Mouse (Mus musculus) hindbrain, postnatal 0 days (tissue): ENCODE results near the gene Fermt1. TPM values are rescaled to one million over a fixed set of nuclear protein-coding genes. Genes with fewer than 3 reads are reported as not detected.

Experiments used
- ATAC-seq: fragments of 200-750 bp; cut with Nextera tagmentation; 2 replicates; pipeline ENCODE4 v1.8.0; 2017; ENCODE audit warnings: mild to moderate bottlenecking, moderate TSS enrichment, moderate library complexity
- DNase-seq: peaks from one replicate; pipeline ENCODE4 v3.0.0-alpha.2; 2015; ENCODE audit warnings: low spot score
- H3K27ac ChIP-seq: fragments of 300-500 bp; sonication (generic); 2 replicates; pipeline ENCODE4 v1.5.1; 2014; ENCODE audit warnings: mild to moderate bottlenecking
- H3K27me3 ChIP-seq: fragments of 300-500 bp; sonication (generic); 2 replicates; pipeline ENCODE4 v1.6.1; 2014; ENCODE audit warnings: low read length, mixed read lengths; ENCODE audit not compliant: insufficient read depth
- H3K36me3 ChIP-seq: fragments of 300-500 bp; sonication (generic); 2 replicates; pipeline ENCODE4 v1.6.1; 2014; ENCODE audit warnings: low read length, mixed read lengths; ENCODE audit not compliant: insufficient read depth
- H3K4me1 ChIP-seq: fragments of 300-500 bp; sonication (generic); 2 replicates; pipeline ENCODE4 v1.6.1; 2014; ENCODE audit warnings: antibody characterized with exemption, low read length, mixed read lengths; ENCODE audit not compliant: insufficient read depth
- H3K4me2 ChIP-seq: fragments of 300-500 bp; sonication (generic); 2 replicates; pipeline ENCODE4 v1.6.1; 2014; ENCODE audit warnings: low read depth, mild to moderate bottlenecking, low read length, moderate library complexity, mixed read lengths
- H3K4me3 ChIP-seq: fragments of 300-500 bp; sonication (generic); 2 replicates; pipeline ENCODE4 v1.5.1; 2014; ENCODE audit warnings: low read length
- H3K9ac ChIP-seq: fragments of 300-500 bp; sonication (generic); replicated peaks from 2 replicates; pipeline ENCODE4 v1.6.1; 2014; ENCODE audit warnings: mild to moderate bottlenecking, low read length, moderate library complexity, mixed read lengths
- H3K9me3 ChIP-seq: fragments of 300-500 bp; sonication (generic); 2 replicates; pipeline ENCODE4 v1.6.1; 2016; ENCODE audit warnings: low read length, mixed read lengths
- CTCF ChIP-seq: IDR thresholded peaks from 2 replicates; pipeline ENCODE4 v1.5.1; 2016; ENCODE audit warnings: antibody characterized with exemption, control low read depth, low read depth
- WGBS: fragments of 180-500 bp; shearing (Covaris S2); extraction: QIAGEN DNeasy Blood & Tissue Kit; methylation state at CpG from one replicate; pipeline ENCODE4 v1.1.7; 2014; 5-methylcytosine and 5-hydroxymethylcytosine counted together
- polyA plus RNA-seq: library from polyadenylated mRNA; unstranded; fragments of >200 nt; fragmentation: Nextera tagmentation; extraction: Ambion mirVana; gene quantifications from 2 replicates; pipeline ENCODE4 v1.2.1, GENCODE M21; 2015
- total RNA-seq: library from RNA; depleted of rRNA; stranded (reverse); fragments of >200 nt; gene quantifications from 2 replicates; pipeline ENCODE4 v1.2.3, GENCODE M21; 2014; rRNA removed

Fermt1 gene
- total and polyA plus RNA-seq, 2 experiments from 2014 or later = 0.05 to 0.13 TPM

DNA sequence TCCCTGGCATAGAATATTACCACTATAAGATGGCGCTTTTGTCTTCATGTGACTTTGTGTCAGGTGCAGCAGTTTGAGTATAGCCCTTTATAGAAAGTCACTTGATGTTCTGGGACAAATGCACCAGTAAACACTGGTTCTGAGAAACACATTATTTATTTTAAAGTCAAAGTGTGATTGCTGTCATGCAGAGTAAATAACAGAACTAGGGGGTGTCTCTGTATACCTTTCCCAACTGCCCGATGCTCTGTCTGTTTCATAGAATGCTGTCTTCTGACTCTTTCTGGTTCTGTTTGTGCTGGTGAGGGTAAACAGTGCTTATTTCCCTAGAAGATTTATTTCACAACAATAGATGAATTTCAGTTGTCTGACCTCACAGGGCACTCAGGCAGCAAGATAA lies 82.4 kb downstream of the Fermt1 start:
- H3K4me3 ChIP-seq = no peak overlapping the region
- DNase-seq (no peak), ATAC-seq (no peak)
- H3K4me2 ChIP-seq = no peak overlapping the region
- H3K27ac ChIP-seq = no peak overlapping the region
- 96% methylated on average over 2 of the region's 2 CpGs for WGBS
- H3K27me3 ChIP-seq = no peaks in the 10 kb centered on the region
- peaks cover 6% of the 10 kb centered on the region; the same call in 1 of the 2 replicates for H3K36me3 ChIP-seq
- H3K9ac ChIP-seq = no peak overlapping the region
- no peak for TF ChIP-seq CTCF
- H3K4me1 ChIP-seq = no peaks in the 10 kb centered on the region
- H3K9me3 ChIP-seq = no peaks in the 10 kb centered on the region

GRCm38 (mm10) chr2:132861456-132861855 lies 84.2 kb downstream of the Fermt1 start:
- 88% methylated on average over 2 of the region's 2 CpGs for WGBS
- no peak for TF ChIP-seq CTCF
- H3K4me1 ChIP-seq = no peaks in the 10 kb centered on the region
- DNase-seq (no peak), ATAC-seq (no peak)
- no peaks in the 10 kb centered on the region for H3K27me3 ChIP-seq
- no peaks in the 10 kb centered on the region for H3K9me3 ChIP-seq
- no peak overlapping the region for H3K4me2 ChIP-seq
- H3K9ac ChIP-seq = no peak overlapping the region
- H3K27ac ChIP-seq = no peak overlapping the region
- no peak overlapping the region for H3K4me3 ChIP-seq
- H3K36me3 ChIP-seq = peaks cover 6% of the 10 kb centered on the region; the same call in 1 of the 2 replicates

- TF ChIP-seq CTCF = no peak
- H3K9me3 ChIP-seq = no peaks in the 10 kb centered on the region
- H3K36me3 ChIP-seq = peaks cover 2% of the 10 kb centered on the region; the same call in 1 of the 2 replicates
- no peaks in the 10 kb centered on the region for H3K27me3 ChIP-seq
- H3K4me1 ChIP-seq = no peaks in the 10 kb centered on the region
- no peak overlapping the region for H3K9ac ChIP-seq
- no peak for DNase-seq
- no peak overlapping the region for H3K27ac ChIP-seq
- no peak overlapping the region for H3K4me2 ChIP-seq
- ATAC-seq = no peak
- H3K4me3 ChIP-seq = no peak overlapping the region
These were observed 85.3 kb downstream of the Fermt1 start for GRCm38 (mm10) chr2:132860435-132860834.

- DNase-seq = no peak
- no peaks in the 10 kb centered on the region for H3K9me3 ChIP-seq
- no peak overlapping the region for H3K27ac ChIP-seq
- TF ChIP-seq CTCF = no peak
- peaks cover 11% of the 10 kb centered on the region for H3K36me3 ChIP-seq
- no peak overlapping the region for H3K4me3 ChIP-seq
- ATAC-seq = no peak
- no peaks in the 10 kb centered on the region for H3K4me1 ChIP-seq
- no peak overlapping the region for H3K9ac ChIP-seq
- no peaks in the 10 kb centered on the region for H3K27me3 ChIP-seq
- 80% methylated on average over 5 of the region's 5 CpGs for WGBS
- H3K4me2 ChIP-seq = no peak overlapping the region
These were observed 89.4 kb downstream of the Fermt1 start for GRCm38 (mm10) chr2:132856333-132856732.

Other genes starting within 250 kb of the Fermt1 start
- gene Chgb, start 164.6 kb downstream of the Fermt1 start, total RNA-seq = 27.0 and 35.5 TPM in 2 replicates
- 137 and 143 TPM in 2 replicates for gene Chgb, start 164.6 kb downstream of the Fermt1 start, polyA plus RNA-seq
- gene Trmt6, start 129.9 kb downstream of the Fermt1 start, total RNA-seq = 8.4 and 14.7 TPM in 2 replicates
- 27.8 and 31.0 TPM in 2 replicates for gene Trmt6, start 129.9 kb downstream of the Fermt1 start, polyA plus RNA-seq
- 2.1 and 3.2 TPM in 2 replicates for gene Mcm8, start 129.8 kb downstream of the Fermt1 start, total RNA-seq
- 5.2 and 5.6 TPM in 2 replicates for gene Mcm8, start 129.8 kb downstream of the Fermt1 start, polyA plus RNA-seq
- 29.5 and 33.6 TPM in 2 replicates for gene Crls1, start 99.2 kb downstream of the Fermt1 start, total RNA-seq
- gene Crls1, start 99.2 kb downstream of the Fermt1 start, polyA plus RNA-seq = 21.6 and 22.9 TPM in 2 replicates
- gene Lrrn4, start 65.0 kb downstream of the Fermt1 start, total RNA-seq = 1.3 and 1.7 TPM in 2 replicates
- gene Lrrn4, start 65.0 kb downstream of the Fermt1 start, polyA plus RNA-seq = 0.64 and 0.87 TPM in 2 replicates